Mouse (Mus musculus) leukemia stem cell, adult 10-12 weeks (primary cell): ENCODE measurements around the gene Ubn1. TPM values are rescaled to one million over a fixed set of nuclear protein-coding genes. Genes with fewer than 3 reads are reported as not detected.

Experiments
- polyA plus RNA-seq: library from polyadenylated mRNA; stranded (reverse); fragments of >175 nt; gene quantifications from 2 replicates; pipeline ENCODE4 v1.2.3, GENCODE M21; 2012; ENCODE audit warnings: low replicate concordance

Ubn1 gene
- polyA plus RNA-seq = 13.9 and 28.7 TPM in 2 replicates

GRCm38 (mm10) chr16:5049774-5050234, at the start of gene Ubn1, which contains the start of gene Glyr1:
TSS of gene Ubn1 (plus strand) at chr16:5050057.
TSS of gene Glyr1 (minus strand) at chr16:5049863.

GRCm38 (mm10) chr16:5007067-5007466, 42.8 kb upstream of the Ubn1 start, which contains the start of gene Smim22:
TSS of gene Smim22 (plus strand) at chr16:5007288.

GRCm38 (mm10) chr16:5013054-5013838, 36.6 kb upstream of the Ubn1 start, which contains the start of gene Rogdi:
TSS of gene Rogdi (minus strand) at chr16:5013553.

GRCm38 (mm10) chr16:5132401-5132801, 82.5 kb downstream of the Ubn1 start, which contains the start of gene Ppl:
TSS of gene Ppl (minus strand) at chr16:5132421.

Other genes with a start within 250 kb of the Ubn1 start
- gene 4930562C15Rik, start 214.6 kb upstream of the Ubn1 start, polyA plus RNA-seq = not detected in 2 replicates
- 144 and 197 TPM in 2 replicates for gene Ubald1, start 169.7 kb upstream of the Ubn1 start, polyA plus RNA-seq
- gene Mgrn1, start 163.8 kb upstream of the Ubn1 start, polyA plus RNA-seq = 16.4 and 27.2 TPM in 2 replicates
- gene Nudt16l1, start 111.3 kb upstream of the Ubn1 start, polyA plus RNA-seq = 11.1 and 27.0 TPM in 2 replicates
- 20.5 and 42.1 TPM in 2 replicates for gene Anks3, start 85.9 kb upstream of the Ubn1 start, polyA plus RNA-seq
- not detected in 2 replicates for gene Sept12, start 52.2 kb upstream of the Ubn1 start, polyA plus RNA-seq
- not detected in 2 replicates for gene Smim22, start 42.8 kb upstream of the Ubn1 start, polyA plus RNA-seq
- gene Rogdi, start 36.5 kb upstream of the Ubn1 start, polyA plus RNA-seq = 25.5 and 29.2 TPM in 2 replicates
- gene Glyr1, start 194 bp upstream of the Ubn1 start, polyA plus RNA-seq = 7.0 and 23.1 TPM in 2 replicates
- gene Ppl, start 82.4 kb downstream of the Ubn1 start, polyA plus RNA-seq = 0.17 and 0.30 TPM in 2 replicates
- gene Sec14l5, start 97.1 kb downstream of the Ubn1 start, polyA plus RNA-seq = 0.02 TPM in 1 of 2 replicates, not detected in the other
- 33.3 and 36.0 TPM in 2 replicates for gene Nagpa, start 154.0 kb downstream of the Ubn1 start, polyA plus RNA-seq
- 0.12 and 0.72 TPM in 2 replicates for gene AU021092, start 172.2 kb downstream of the Ubn1 start, polyA plus RNA-seq
- gene Alg1, start 183.6 kb downstream of the Ubn1 start, polyA plus RNA-seq = 8.2 and 21.3 TPM in 2 replicates
- 3.1 and 5.3 TPM in 2 replicates for gene Eef2kmt, start 205.9 kb downstream of the Ubn1 start, polyA plus RNA-seq